Mouse (Mus musculus) liver, postnatal 0 days (tissue): ENCODE data around the gene Bid. TPM values are rescaled to one million over a fixed set of nuclear protein-coding genes. Genes with fewer than 3 reads are reported as not detected.

ENCODE experiments used
- ATAC-seq: fragments of 200-750 bp; cut with Nextera tagmentation; 2 replicates; pipeline ENCODE4 v1.8.0; 2017; ENCODE audit warnings: mild to moderate bottlenecking, moderate library complexity
- DNase-seq: peaks from one replicate; pipeline ENCODE4 v3.0.0-alpha.2; 2016
- H3K27ac ChIP-seq: fragments of 300-500 bp; sonication (generic); 2 replicates; pipeline ENCODE4 v1.5.1; 2014; ENCODE audit warnings: antibody characterized with exemption, moderate library complexity, mild to moderate bottlenecking, low read depth
- H3K27me3 ChIP-seq: fragments of 300-500 bp; sonication (generic); 2 replicates; pipeline ENCODE4 v1.6.1; 2014; ENCODE audit warnings: low read length, control low read depth, mixed read lengths; ENCODE audit not compliant: insufficient read depth
- H3K36me3 ChIP-seq: fragments of 300-500 bp; sonication (generic); replicated peaks from 2 replicates; pipeline ENCODE4 v1.6.1; 2014; ENCODE audit warnings: mild to moderate bottlenecking, control low read depth, low read length, moderate library complexity, mixed read lengths; ENCODE audit not compliant: insufficient read depth
- H3K4me1 ChIP-seq: fragments of 300-500 bp; sonication (generic); 2 replicates; pipeline ENCODE4 v1.6.1; 2014; ENCODE audit warnings: antibody characterized with exemption, mild to moderate bottlenecking, control low read depth; ENCODE audit not compliant: insufficient read depth
- H3K4me2 ChIP-seq: fragments of 300-500 bp; sonication (generic); 2 replicates; pipeline ENCODE4 v1.6.1; 2014; ENCODE audit warnings: low read depth, mild to moderate bottlenecking, low read length, moderate library complexity, mixed read lengths
- H3K4me3 ChIP-seq: fragments of 300-500 bp; sonication (generic); 2 replicates; pipeline ENCODE4 v1.5.1; 2014; ENCODE audit warnings: low read depth, low read length
- H3K9ac ChIP-seq: fragments of 300-500 bp; sonication (generic); replicated peaks from 2 replicates; pipeline ENCODE4 v1.6.1; 2014; ENCODE audit warnings: mild to moderate bottlenecking, moderate library complexity
- H3K9me3 ChIP-seq: fragments of 300-500 bp; sonication (generic); 2 replicates; pipeline ENCODE4 v1.6.1; 2016; ENCODE audit warnings: mild to moderate bottlenecking, control low read depth, low read length, mixed read lengths
- CTCF ChIP-seq: sonication (generic); IDR thresholded peaks from 2 replicates; pipeline ENCODE4 v1.5.1; 2016; ENCODE audit warnings: antibody characterized with exemption, low read depth
- EP300 ChIP-seq: IDR thresholded peaks from 2 replicates; pipeline ENCODE4 v1.6.1; 2016; ENCODE audit warnings: antibody characterized with exemption, low read depth, mild to moderate bottlenecking
- WGBS: fragments of 180-500 bp; shearing (Covaris S2); extraction: QIAGEN DNeasy Blood & Tissue Kit; methylation state at CpG from one replicate; pipeline ENCODE4 v1.1.7; 2014; ENCODE audit not compliant: insufficient replicate concordance; 5-methylcytosine and 5-hydroxymethylcytosine counted together
- polyA plus RNA-seq: library from polyadenylated mRNA; unstranded; fragments of >200 nt; fragmentation: Nextera tagmentation; extraction: Ambion mirVana; gene quantifications from 2 replicates; pipeline ENCODE4 v1.2.1, GENCODE M21; 2015

Gene Bid
- polyA plus RNA-seq, 1 experiment from 2014 or later: 24.6 TPM

GRCm38 (mm10) chr6:120943964-120944363 is 27.3 kb upstream of the Bid start:
- no peaks in the 10 kb centered on the region for H3K9me3 ChIP-seq
- H3K9ac ChIP-seq: no peak overlapping the region
- H3K27me3 ChIP-seq: no peaks in the 10 kb centered on the region
- no peak overlapping the region for H3K4me2 ChIP-seq
- 78% methylated on average over 5 of the region's 5 CpGs for WGBS
- DNase-seq (no peak), ATAC-seq (no peak)
- no peak for TF ChIP-seq EP300
- H3K36me3 ChIP-seq: peaks cover 6% of the 10 kb centered on the region; the same call in 1 of the 2 replicates
- H3K4me1 ChIP-seq: peaks cover 2% of the 10 kb centered on the region; the same call in 1 of the 2 replicates
- H3K4me3 ChIP-seq: no peak overlapping the region
- H3K27ac ChIP-seq: no peak overlapping the region

- no peak for TF ChIP-seq CTCF
- no peak for TF ChIP-seq EP300
Measured at GRCm38 (mm10) chr6:120943551-120943950, 26.9 kb upstream of the Bid start.

GRCm38 (mm10) chr6:120943079-120943478 is 26.4 kb upstream of the Bid start:
- Histone ChIP-seq H3K9me3 (no peaks in the 10 kb centered on the region), H3K27ac (no peak overlapping the region), H3K27me3 (no peaks in the 10 kb centered on the region), H3K9ac (no peak overlapping the region), H3K4me3 (no peak overlapping the region), H3K36me3 (peaks cover 6% of the 10 kb centered on the region; the same call in 1 of the 2 replicates), H3K4me2 (no peak overlapping the region), H3K4me1 (peaks cover 5% of the 10 kb centered on the region)
- ATAC-seq (no peak), DNase-seq (no peak)
- TF ChIP-seq EP300 (no peak), CTCF (no peak)
- WGBS: 72% methylated on average over 2 of the region's 2 CpGs

More at GRCm38 (mm10) chr6:120943551-120943950, 26.9 kb upstream of the Bid start:
- WGBS: 65% methylated on average over 10 of the region's 10 CpGs
- Histone ChIP-seq H3K9me3 (no peaks in the 10 kb centered on the region), H3K27me3 (no peaks in the 10 kb centered on the region), H3K4me2 (no peak overlapping the region), H3K4me3 (no peak overlapping the region), H3K27ac (no peak overlapping the region), H3K9ac (no peak overlapping the region), H3K4me1 (peaks cover 2% of the 10 kb centered on the region; the same call in 1 of the 2 replicates), H3K36me3 (peaks cover 6% of the 10 kb centered on the region; the same call in 1 of the 2 replicates)
- ATAC-seq: no peak
- no peak for DNase-seq

- DNase-seq (no peak), ATAC-seq (no peak)
- no peaks in the 10 kb centered on the region for H3K9me3 ChIP-seq
- H3K4me2 ChIP-seq: no peak overlapping the region
- no peak overlapping the region for H3K4me3 ChIP-seq
- TF ChIP-seq CTCF (no peak), EP300 (no peak)
- H3K4me1 ChIP-seq: peaks cover 5% of the 10 kb centered on the region
- no peak overlapping the region for H3K9ac ChIP-seq
- H3K36me3 ChIP-seq: no peaks in the 10 kb centered on the region
- no peak overlapping the region for H3K27ac ChIP-seq
- no peaks in the 10 kb centered on the region for H3K27me3 ChIP-seq
- 88% methylated on average over 13 of the region's 13 CpGs for WGBS
Measured at GRCm38 (mm10) chr6:120941575-120941974, 24.9 kb upstream of the Bid start.

- Histone ChIP-seq H3K9ac (no peak overlapping the region), H3K27ac (no peak overlapping the region), H3K4me2 (no peak overlapping the region), H3K9me3 (no peaks in the 10 kb centered on the region), H3K4me3 (no peak overlapping the region), H3K27me3 (no peaks in the 10 kb centered on the region), H3K36me3 (no peaks in the 10 kb centered on the region), H3K4me1 (peaks cover 5% of the 10 kb centered on the region)
- 86% methylated on average over 7 of the region's 7 CpGs for WGBS
- DNase-seq (no peak), ATAC-seq (no peak)
- TF ChIP-seq CTCF (no peak), EP300 (no peak)
Measured at GRCm38 (mm10) chr6:120941084-120941481, 24.4 kb upstream of the Bid start.

GRCm38 (mm10) chr6:120940446-120941083 is 23.9 kb upstream of the Bid start:
- no peaks in the 10 kb centered on the region for H3K9me3 ChIP-seq
- WGBS: 89% methylated on average over 7 of the region's 7 CpGs
- no peak for ATAC-seq
- no peak overlapping the region for H3K27ac ChIP-seq
- no peak overlapping the region for H3K9ac ChIP-seq
- TF ChIP-seq CTCF (no peak), EP300 (no peak)
- peaks cover 3% of the 10 kb centered on the region for H3K4me1 ChIP-seq
- H3K4me3 ChIP-seq: no peak overlapping the region
- no peaks in the 10 kb centered on the region for H3K27me3 ChIP-seq
- no peak overlapping the region for H3K4me2 ChIP-seq
- DNase-seq: no peak
- no peaks in the 10 kb centered on the region for H3K36me3 ChIP-seq

- no peak overlapping the region for H3K4me3 ChIP-seq
- no peak for DNase-seq
- peaks cover 2% of the 10 kb centered on the region for H3K4me1 ChIP-seq
- no peak for ATAC-seq
- H3K36me3 ChIP-seq: no peaks in the 10 kb centered on the region
- TF ChIP-seq CTCF (no peak), EP300 (no peak)
- no peak overlapping the region for H3K4me2 ChIP-seq
- no peaks in the 10 kb centered on the region for H3K27me3 ChIP-seq
- 86% methylated on average over 3 of the region's 3 CpGs for WGBS
- no peak overlapping the region for H3K9ac ChIP-seq
- H3K9me3 ChIP-seq: no peaks in the 10 kb centered on the region
- H3K27ac ChIP-seq: no peak overlapping the region
Measured at GRCm38 (mm10) chr6:120939783-120940182, 23.1 kb upstream of the Bid start.
